Mouse (Mus musculus) bone marrow macrophage, adult 2 months (primary cell): ENCODE data around the gene Bag6.

ENCODE experiments used
- CTCF ChIP-seq: IDR thresholded peaks from 2 replicates; pipeline ENCODE4 v1.5.1; 2012; ENCODE audit warnings: low read depth, mild to moderate bottlenecking, low read length, moderate library complexity
- POLR2A ChIP-seq: IDR thresholded peaks from 2 replicates; pipeline ENCODE4 v1.6.1; 2012; ENCODE audit warnings: mild to moderate bottlenecking, low read depth, low read length, borderline replicate concordance

DNA sequence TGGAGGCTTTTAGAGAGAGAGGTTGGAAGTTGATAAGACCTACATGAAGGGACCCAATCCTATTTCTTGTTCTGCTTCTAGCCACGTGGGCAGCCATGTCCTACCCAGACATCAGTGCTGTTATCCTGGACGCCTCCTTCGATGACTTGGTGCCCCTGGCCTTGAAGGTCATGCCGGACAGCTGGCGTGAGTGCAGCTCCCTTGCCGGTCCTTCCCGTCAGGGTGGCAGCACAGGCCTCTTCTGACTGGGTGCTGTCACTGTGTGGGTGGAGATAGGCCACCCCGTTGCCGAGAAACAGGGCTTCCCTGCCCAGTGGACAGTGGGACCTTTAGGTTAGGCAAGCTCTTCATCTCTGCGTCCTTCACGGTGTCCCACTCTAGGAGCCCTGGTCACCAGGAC lies 33.8 kb upstream of the Bag6 start:
- no peak for TF ChIP-seq POLR2A
- no peak for TF ChIP-seq CTCF
